Mouse (Mus musculus): ENCODE data around the gene Kat8.

The Kat8 gene

GRCm38 (mm10) chr7:127897542-127897941 lies 14.8 kb upstream of the Kat8 start:
- DNase-seq (ENCODE audit: low spot score in 2 of 2) = no peak

DNA sequence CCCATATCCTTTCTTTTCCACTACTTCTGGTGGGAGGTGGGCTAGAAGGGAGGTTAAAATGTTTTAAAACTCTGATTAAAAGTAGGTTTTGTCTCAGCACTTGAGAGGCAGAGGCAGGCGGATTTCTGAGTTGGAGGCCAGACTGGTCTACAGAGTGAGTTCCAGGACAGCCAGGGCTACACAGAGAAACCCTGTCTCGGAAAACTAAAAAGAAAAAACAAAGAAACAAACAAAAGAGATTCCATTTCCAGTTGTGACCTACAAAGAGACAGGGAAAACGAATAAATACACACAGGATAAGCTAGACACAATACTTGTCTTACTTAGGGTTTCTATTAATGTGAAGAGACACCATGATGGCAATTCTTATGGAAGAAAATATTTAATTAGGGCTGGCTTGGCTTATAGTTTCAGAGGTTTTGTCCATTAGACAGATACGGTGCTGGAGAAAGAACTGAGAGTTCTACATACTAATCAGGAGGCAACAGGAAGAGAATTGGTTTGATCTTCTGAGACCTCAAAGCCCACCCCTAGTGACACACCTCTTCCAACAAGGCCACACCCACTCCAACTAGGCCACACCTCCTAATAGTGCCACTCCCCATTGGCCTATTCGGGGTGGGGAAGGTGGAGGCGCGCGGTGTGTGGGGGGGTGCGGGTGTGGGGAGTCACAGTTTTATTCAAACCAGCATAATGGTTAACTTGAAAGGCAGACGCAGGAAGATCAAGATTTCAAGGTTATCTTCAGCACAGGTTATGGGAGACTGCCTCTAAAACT lies 13.9 kb upstream of the Kat8 start:
- DNase-seq (ENCODE audit: low spot score in 2 of 2) = no peak

DNA sequence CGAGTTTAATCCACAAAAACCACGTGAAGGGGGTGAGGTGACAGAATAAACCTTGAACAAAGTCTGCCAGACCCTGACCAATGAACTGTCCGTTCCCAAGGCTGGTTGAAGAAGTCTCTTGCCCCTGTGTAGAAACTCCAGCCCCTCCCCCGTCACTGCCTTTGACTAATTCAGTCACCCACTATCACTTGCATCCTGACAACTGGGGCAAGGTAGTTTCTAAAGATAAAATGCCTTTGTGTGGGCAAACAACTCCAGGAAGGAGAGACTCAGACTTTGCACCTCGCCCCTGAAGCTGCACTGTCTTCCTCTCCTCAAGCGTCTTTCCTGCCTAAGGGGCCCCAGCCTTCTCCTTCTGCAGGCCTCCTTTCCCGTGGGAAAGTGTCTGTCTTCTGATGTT lies 12.3 kb upstream of the Kat8 start:
- DNase-seq (ENCODE audit: low spot score in 2 of 2) = no peak

GRCm38 (mm10) chr7:127901772-127902171 lies 10.5 kb upstream of the Kat8 start:
- no peak for DNase-seq (ENCODE audit: low spot score in 2 of 2)

DNA sequence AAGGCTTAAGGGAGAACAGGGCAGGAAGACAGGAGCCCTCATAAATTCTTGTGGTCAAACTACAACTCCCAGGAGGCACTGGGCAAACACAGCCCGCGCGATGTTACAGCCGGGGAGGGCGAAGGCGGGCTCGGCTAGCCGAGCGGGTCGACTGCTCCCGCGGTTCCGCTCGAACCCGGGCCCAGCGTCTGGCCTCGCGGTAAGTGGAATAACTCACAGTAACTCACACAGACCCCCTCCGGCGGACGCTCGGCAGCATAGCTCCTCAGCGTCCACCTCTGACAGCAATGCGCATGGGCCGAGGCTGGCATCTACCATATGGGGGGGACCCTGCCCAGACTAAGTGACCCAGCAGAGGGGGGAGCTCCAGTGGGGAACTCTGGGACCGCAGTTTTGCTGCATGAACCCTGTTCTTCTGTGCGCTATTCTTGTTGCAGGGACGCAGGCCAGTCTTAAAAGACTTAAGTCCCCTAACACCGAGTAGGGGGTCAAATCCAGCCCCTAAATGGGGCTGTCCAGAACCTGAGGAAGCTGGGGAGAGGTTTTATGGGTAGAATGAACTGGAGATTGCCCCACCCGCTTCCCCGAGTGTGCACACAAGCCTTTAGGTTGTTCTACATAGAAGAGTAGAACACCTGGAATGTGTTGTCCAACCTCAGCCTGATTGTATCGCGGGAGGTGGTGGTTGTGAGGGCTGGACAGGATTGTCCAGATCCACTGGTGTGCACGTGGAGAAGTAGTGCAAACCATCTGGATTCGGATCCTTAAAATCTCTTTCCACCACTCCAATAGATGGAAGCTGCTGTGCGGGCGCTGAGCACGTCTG lies 8.1 kb upstream of the Kat8 start, which contains the start of gene Bckdk:
Gene Bckdk (plus strand): TSS at position 112 of the 826 bp plus-strand sequence.
- peak; percentile 42 to 68 for DNase-seq (ENCODE audit: low spot score in 2 of 2)

GRCm38 (mm10) chr7:127907939-127908338 lies 4.4 kb upstream of the Kat8 start:
- no peak for DNase-seq (ENCODE audit: low spot score in 2 of 2)

DNA sequence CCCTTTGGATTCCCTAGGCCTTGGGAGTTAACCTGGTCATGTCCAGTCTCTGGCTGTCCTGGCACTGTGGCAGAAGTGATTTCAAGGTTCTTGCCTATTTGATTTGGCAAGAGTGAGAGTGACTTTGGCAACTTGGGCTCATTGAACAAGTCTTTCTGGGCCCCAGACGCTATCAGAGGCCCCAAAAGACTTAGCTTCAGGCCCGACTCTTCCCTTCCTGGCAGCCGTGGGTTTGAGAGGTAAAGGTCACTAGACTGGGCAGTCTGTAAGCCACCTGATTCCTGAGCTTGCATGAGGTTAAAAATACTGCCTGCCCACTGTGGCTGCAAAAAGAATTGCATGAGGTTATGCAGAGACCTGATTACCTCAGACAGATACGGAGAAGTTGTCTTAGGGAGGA lies 3.7 kb upstream of the Kat8 start:
- no peak for DNase-seq (ENCODE audit: low spot score in 2 of 2)

DNA sequence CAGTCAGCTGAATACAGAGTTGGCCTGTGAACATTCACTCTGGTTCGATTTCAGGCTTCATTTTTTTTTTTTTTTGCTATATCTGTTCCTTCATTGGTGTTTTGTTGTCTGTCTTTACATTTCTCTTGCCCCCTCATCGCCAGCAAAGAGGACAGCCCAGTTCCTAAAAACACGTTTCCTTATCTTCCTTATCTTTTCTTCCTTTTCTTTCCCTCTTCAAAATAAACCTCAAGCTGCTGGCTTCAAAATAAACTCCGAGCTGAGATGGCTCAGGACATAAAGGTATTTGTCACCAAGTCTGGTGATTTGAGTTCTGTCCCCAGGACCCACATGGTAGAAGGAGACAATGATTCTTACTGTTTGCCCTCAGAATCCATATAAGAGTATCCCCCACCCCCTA lies 622 bp downstream of the Kat8 start:
- DNase-seq (ENCODE audit: low spot score in 2 of 2) = no peak

DNA sequence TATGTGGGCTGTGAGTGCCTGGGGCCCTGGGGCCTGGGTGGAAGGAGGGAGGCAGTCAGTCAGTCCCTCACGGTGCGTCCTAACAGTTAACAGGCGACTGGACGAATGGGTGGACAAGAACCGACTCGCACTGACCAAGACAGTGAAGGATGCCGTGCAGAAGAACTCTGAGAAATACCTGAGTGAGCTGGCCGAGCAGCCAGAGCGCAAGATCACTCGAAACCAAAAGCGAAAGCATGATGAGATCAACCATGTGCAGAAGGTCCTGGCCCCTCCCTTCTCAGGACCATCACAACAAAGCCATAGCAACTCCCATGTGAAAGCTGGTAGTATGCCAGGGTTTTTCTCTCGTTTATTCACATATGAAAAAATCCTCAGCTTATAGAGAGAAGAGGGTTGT lies 3.0 kb downstream of the Kat8 start:
- DNase-seq (ENCODE audit: low spot score in 2 of 2) = no peak

GRCm38 (mm10) chr7:127918203-127918602 lies 5.9 kb downstream of the Kat8 start:
- DNase-seq (ENCODE audit: low spot score in 2 of 2) = peak; percentile 30 to 63

DNA sequence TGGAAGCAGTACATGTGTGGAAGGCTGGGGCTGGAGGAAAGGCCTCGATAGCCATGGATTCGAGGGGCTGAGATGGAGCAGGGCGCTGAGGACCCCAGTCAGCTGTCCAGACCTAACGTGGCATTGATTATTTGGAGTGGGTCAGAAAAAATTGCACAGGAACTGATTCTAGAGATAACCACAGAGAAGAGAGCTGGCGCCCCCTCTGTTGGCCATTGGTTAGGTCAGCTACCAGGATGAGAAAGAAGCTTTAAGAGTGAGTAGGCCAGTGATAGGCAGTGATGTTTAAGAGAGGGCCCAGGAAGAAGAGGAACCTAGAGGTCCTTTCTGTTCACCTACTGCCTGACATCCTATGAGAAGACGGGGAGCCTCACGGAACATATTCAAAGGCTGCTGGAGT lies 7.0 kb downstream of the Kat8 start:
- peak in 1 of 2 experiments; percentile 39 for DNase-seq (ENCODE audit: low spot score in 2 of 2)

DNA sequence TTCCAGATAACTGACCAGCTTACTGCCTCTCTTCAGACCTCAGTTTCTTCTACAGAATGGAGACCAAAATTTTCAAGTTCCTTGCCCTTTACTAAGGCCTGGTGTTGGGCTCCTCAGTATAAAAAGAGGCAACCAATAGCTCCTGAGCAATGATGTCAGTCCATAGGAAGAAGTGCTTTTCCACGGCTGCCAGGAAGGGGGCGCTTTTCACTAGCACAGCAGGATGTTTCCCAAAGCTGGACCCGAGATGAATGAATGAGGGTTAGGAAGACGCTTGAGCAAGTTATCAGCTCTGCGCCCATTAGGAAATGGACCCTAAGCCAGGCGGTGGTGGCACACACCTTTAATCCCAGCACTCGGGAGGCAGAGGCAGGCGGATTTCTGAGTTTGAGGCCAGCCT lies 9.2 kb downstream of the Kat8 start:
- DNase-seq (ENCODE audit: low spot score in 2 of 2) = no peak

DNA sequence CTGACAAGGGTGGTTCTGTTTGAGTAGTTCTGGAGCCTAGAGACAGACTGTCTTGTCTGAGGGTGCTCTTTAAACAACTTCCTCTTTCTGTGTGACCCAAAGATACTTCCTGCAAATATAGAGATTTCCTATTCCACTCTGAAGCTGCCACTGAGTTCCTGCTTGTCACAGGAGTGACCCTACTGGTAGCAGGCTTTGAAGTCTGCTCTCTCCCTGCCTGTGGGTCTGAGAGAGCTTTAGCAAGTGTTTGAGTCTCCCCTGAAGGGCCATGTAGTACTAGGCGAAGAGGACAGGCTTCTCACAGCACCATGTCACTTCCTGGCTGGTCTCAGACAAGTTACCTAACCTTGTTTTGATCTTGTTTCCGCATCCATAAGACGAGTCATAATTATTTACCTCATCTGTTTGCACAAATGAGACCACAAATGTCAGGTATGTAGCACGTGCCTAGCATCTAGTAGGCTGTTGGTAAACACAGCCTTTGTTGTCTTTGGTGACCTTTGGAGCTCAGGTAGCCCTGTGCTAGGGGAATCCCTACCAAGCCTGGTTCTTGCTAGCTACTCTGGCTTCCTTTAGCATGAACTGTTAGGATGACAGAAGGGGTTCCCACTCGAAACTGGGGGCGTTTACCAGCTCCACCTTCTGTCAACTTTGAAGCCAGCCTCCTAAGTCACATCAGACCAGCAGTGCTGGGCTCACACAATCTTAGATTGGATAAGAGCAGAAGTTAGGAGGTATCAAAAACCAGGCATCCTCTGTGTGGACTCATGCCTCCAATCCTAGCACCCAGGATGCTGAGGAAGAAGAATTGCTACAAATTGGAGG lies 10.3 kb downstream of the Kat8 start:
- no peak for DNase-seq (ENCODE audit: low spot score in 2 of 2)

DNA sequence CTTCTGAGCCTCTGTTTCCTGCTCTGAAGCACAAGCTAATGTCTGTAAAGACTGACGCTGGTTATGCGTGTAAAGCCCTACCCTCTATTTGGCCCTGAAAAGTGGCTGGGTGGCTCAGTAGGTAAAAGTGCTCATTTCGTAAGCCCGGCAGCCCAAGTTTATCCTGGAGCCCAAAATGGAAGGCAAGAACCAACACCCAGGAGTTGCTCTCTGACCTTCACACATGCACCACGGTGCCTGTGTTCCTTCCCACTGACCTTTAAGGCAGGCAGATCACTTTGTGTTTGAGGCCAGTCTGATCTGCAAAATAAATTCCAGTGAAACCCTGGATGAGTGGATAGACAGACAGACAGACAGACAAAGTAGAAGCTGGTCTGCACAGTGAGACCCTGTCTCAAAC lies 11.4 kb downstream of the Kat8 start:
- DNase-seq (ENCODE audit: low spot score in 2 of 2) = no peak

DNA sequence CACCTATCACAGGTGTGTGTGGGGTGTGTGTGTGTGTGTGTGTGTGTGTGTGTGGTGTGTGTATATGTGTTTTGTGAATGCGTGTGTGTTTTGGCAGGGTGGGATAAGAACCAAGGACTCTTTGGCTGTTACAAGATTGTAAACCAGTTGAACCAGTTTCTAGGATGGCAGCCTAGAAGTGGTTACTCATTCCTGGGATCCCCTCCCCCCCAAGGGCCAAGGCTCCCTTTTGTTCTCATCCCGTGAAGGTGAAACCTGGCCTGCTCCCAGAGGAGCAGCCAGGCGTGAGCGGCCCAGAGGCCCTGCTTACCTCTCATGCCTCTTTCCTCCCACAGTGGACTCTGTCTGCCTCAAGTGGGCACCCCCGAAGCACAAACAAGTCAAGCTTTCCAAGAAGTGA lies 12.9 kb downstream of the Kat8 start:
- DNase-seq (ENCODE audit: low spot score in 2 of 2) = no peak

DNA sequence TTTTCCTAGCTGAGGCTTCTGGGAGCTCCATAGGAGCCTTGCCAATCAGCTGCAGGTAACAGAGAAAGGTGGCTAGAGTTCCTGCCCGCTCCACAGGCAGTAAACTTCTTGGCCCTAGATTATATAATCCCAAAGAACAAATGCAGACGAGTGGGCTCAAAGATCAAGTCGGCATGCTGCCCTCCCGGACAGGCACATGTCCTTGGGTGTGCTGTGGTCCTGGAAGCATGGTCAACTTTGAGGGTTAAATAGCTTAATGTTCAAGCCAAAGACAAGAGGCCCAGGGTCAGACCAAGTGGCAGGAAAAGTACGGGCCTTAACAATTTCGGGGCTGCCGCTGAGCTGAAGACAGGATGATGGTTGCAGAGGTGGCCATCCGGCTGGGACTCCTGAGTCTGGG lies 13.8 kb downstream of the Kat8 start:
- DNase-seq (ENCODE audit: low spot score in 2 of 2) = no peak

DNA sequence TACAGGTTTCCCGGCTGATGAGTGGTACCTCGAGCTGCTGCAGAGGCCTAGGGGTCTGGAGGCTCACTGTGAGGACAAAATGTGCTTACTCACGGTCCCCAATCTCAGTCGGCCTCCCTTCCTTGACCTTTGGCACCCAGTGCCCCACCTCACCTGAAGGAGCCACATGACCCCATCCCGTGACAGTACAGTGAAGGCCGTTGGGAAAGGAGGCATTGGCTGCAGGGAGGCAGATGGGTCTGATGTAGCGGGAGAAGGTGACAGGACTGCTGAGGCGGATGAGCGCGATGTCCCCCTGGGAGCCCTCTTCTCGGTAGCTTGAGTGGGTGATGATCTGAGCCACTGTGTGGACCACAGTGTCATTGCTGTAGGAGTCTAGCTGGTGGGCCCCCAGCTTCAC lies 14.5 kb downstream of the Kat8 start:
- no peak for DNase-seq (ENCODE audit: low spot score in 2 of 2)

DNA sequence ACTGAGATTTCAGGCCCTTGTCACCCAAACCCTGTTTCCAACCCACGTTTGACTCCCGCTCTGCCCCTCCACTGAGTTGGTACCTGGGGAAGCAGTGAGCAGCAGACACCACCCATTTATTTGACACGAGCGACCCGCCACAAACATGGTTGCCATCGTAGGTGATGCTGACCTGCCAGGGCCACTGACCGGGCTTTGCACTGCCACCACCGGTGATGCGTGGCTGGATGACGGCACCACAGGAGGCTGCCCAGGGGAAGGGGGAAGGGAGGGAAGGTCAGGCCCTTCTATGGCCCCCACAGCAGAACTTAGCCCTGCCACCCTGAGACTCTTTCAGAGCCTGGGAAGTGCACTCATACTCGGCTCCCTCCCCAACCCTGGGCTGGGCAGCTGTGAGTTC lies 15.4 kb downstream of the Kat8 start:
- no peak for DNase-seq (ENCODE audit: low spot score in 2 of 2)

GRCm38 (mm10) chr7:127928596-127928995 lies 16.3 kb downstream of the Kat8 start:
- DNase-seq (ENCODE audit: low spot score in 2 of 2) = no peak

DNA sequence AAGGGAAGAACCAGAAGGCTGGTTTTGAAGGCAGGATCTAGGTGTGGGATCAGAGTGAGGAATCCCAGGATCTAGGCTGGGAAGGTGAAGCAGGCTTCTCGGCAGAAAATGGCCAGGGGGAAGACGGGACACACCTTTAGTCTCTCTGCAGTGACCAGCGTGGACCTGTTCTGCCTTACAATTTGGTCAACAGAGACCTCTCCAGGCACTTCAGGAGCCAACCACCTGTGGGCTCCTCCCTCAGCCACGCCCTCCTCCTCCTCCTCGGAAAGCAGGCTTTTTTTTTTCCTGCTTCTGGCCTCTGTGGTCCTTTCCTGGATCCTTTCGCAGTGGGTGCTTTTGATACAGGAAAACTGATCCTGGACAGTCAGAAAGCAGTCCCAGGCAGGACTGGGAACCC lies 17.6 kb downstream of the Kat8 start, which contains the start of gene Prss8:
Gene Prss8 (minus strand): TSS at position 182 of the 400 bp plus-strand sequence.
- no peak for DNase-seq (ENCODE audit: low spot score in 2 of 2)

DNA sequence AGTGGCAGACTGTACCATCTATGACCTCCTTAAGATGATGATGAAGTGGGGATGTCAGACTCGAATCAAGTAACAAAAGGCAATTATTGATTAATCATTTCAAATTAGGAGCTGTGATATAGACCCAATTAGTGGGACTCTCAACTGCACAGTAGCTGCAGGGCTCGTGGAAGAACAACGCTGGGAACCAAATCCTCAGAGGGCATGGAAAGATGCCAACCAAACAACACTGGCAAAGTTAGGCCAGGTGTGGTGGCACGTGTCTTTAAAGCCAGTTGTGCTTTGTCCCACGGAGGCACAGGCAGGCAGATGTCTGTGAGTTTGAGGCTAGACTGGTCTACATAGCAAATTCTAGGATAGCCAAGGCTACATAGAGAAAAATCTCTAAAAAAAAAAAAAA lies 18.3 kb downstream of the Kat8 start:
- DNase-seq (ENCODE audit: low spot score in 2 of 2) = no peak

Data from spleen, postnatal 14 days (tissue).